Mouse (Mus musculus) bone marrow, adult 2 months (tissue): ENCODE data around the gene Gm16181. TPM values are rescaled to one million over a fixed set of nuclear protein-coding genes. Genes with fewer than 3 reads are reported as not detected.

Source experiments
- H3K27ac ChIP-seq: fragments of 200-500 bp; 2 replicates; pipeline ENCODE4 v1.5.1; 2012; ENCODE audit warnings: low read depth, mild to moderate bottlenecking, control low read depth, inconsistent platforms, low read length; ENCODE audit not compliant: control insufficient read depth, poor library complexity, insufficient read depth
- H3K4me1 ChIP-seq: fragments of 200-500 bp; 2 replicates; pipeline ENCODE4 v1.6.1; 2011; ENCODE audit warnings: low read length; ENCODE audit not compliant: control insufficient read depth, insufficient read depth
- H3K4me3 ChIP-seq: fragments of 200-500 bp; replicated peaks from 2 replicates; pipeline ENCODE3; 2011; ENCODE audit warnings: mild to moderate bottlenecking, low read depth, low read length, control low read depth; ENCODE audit not compliant: control insufficient read depth
- CTCF ChIP-seq: fragments of 200-500 bp; IDR thresholded peaks from 2 replicates; pipeline ENCODE4 v1.5.1; 2011; ENCODE audit warnings: low read length, control low read depth; ENCODE audit not compliant: control insufficient read depth, insufficient read depth
- POLR2A ChIP-seq: fragments of 200-500 bp; IDR thresholded peaks from 2 replicates; pipeline ENCODE4 v1.6.1; 2011; ENCODE audit warnings: low read depth, mild to moderate bottlenecking, control low read depth, low read length, borderline replicate concordance; ENCODE audit not compliant: control insufficient read depth
- WGBS: fragments of 180-500 bp; shearing (Covaris S2); methylation state at CpG from one replicate; pipeline ENCODE4 v1.1.7; 2018; 5-methylcytosine and 5-hydroxymethylcytosine counted together
- polyA plus RNA-seq: library from polyadenylated mRNA; stranded (reverse); fragments of >200 nt; gene quantifications from 2 replicates; pipeline ENCODE4 v1.2.4, GENCODE M21; 2011; ENCODE audit warnings: low replicate concordance; ENCODE audit not compliant: missing spikeins, insufficient read depth, insufficient read length

The Gm16181 gene
- polyA plus RNA-seq, 1 experiment, result not detected

DNA sequence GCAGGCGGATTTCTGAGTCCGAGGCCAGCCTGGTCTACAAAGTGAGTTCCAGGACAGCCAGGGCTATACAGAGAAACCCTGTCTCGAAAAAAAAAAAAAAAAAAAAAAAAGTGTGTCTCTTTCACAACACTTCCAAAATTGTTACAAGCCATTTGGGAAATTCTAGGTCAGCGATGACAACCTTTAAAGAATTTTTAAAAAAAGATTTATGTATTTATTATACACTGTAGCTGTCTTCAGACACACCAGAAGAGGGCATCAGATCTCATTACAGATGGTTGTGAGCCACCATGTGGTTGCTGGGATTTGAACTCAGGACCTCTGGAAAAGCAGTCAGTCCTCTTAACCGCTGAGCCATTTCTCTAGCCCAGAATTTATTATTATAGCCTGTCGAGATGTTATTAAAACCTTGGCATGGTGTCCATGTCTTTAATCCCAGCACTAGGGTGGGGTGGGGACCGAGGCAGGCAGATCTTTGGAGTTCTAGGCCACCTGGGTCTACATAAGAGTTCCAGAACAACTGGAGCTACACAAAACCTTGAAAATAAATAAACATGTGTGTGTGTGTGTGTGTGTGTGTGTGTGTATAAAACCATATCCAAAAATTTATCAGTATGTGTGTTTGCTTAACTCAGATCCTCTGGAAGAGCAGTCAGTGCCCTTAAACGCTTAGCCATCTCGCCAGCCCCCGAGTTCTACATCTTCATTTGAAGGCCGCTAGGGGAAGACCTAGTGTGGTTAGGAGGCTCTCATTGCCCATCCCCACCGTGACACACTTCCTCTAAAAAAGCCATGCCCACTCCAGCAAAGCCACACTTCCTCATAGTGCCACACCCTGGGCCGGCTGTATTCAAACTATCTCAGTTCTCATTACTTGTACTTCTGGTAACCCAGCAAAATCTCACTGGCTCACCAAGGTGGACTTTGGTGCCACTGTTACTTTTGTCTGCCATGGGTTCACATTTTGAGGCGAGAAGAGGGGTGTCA is 38.2 kb downstream of the Gm16181 start:
- peaks cover 6% of the 10 kb centered on the region for H3K4me1 ChIP-seq
- TF ChIP-seq CTCF, result peak; percentile 50; the same call in 1 of the 2 replicates
- TF ChIP-seq POLR2A, result no peak
- no peak overlapping the region for H3K4me3 ChIP-seq
- H3K27ac ChIP-seq, result peak overlapping the region; percentile 84
- 19% methylated on average over 14 of the region's 14 CpGs for WGBS

DNA sequence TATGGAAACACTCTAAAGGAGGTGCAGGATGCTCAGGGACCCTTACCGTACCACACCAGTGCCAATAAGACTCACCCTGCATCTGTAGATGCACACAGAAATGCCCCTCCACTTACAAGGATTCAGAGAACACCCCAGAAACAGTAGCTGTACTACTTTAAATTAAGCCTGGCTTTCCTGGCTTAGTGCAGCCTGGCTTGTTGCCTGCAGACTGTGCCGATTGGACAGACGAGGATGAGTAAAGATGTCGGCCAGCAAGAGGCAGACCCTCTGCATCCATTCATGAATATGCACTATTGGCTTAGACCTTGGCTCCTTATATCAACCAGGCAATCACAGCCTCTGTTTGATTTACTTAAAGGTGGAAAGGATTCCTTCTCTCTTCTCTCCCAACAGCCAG is 39.0 kb downstream of the Gm16181 start:
- H3K4me1 ChIP-seq, result peaks cover 6% of the 10 kb centered on the region
- TF ChIP-seq CTCF, result no peak
- no peak for TF ChIP-seq POLR2A
- peak overlapping the region; percentile 84 for H3K27ac ChIP-seq
- H3K4me3 ChIP-seq, result no peak overlapping the region
- 88% methylated on average over 4 of the region's 4 CpGs for WGBS

DNA sequence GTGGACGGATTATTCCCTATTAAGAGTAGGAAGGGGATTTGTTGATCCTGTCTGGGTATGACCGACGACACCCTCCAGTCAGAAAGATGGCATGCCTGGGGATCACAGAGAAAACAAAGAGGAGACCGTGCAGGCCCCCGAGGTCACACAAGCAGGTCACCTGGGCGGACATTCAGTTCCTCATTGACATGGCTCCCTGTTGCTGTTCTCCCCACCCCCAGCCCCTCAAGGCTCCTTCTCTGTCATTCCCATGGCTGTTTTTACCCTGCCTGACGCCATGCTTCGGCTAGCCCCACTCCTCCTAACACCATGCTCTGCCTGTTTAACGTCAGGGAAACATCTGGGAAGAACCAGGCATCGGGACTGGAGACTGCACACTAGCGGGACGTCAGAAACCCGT is 41.0 kb downstream of the Gm16181 start:
- Histone ChIP-seq H3K27ac (no peak overlapping the region), H3K4me3 (no peak overlapping the region), H3K4me1 (peaks cover 8% of the 10 kb centered on the region)
- TF ChIP-seq POLR2A, result no peak
- no peak for TF ChIP-seq CTCF
- WGBS, result 88% methylated on average over 13 of the region's 13 CpGs

DNA sequence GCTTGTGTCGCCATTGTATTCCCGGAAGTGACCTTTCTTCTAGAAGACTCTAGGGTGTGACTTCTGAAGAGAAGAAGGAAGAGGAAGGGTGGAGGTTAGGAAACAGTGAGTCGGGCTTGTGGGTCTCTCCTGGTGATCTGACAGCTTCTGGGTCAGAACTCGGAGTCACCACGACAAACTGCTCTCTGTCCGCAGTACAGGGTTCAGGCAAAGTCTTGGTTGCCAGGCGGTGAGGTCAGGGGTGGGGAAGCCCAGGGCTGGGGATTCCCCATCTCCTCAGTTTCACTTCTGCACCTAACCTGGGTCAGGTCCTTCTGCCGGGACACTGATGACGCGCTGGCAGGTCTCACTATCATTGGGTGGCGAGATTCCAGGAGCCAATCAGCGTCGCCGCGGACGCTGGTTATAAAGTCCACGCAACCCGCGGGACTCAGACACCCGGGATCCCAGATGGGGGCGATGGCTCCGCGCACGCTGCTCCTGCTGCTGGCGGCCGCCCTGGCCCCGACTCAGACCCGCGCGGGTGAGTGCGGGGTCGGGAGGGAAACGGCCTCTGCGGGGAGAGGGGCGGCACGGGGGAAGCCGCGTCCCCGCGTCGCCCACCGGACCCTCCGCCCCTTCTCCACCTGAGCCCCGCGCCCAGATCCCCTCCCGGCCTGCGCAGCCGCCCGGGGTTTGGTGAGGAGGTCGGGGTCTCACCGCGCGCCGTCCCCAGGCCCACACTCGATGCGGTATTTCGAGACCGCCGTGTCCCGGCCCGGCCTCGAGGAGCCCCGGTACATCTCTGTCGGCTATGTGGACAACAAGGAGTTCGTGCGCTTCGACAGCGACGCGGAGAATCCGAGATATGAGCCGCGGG is 42.3 kb downstream of the Gm16181 start, which contains the start of gene H2-D1:
H2-D1 (plus strand) TSS at position 67 of the 859 bp plus-strand sequence.
- H3K4me1 ChIP-seq, result peaks cover 6% of the 10 kb centered on the region
- TF ChIP-seq POLR2A, result peak; percentile 99
- no peak for TF ChIP-seq CTCF

DNA sequence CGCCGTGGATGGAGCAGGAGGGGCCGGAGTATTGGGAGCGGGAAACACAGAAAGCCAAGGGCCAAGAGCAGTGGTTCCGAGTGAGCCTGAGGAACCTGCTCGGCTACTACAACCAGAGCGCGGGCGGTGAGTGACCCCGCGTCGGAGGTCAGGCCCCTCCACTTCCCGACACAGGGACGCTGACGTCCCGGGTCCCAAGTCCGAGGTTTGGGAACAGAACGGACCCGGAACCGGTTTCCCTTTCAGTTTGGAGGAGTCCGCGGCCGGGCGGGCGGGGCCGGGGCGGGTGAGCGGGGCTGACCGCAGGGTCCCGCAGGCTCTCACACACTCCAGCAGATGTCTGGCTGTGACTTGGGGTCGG is 42.9 kb downstream of the Gm16181 start:
- Histone ChIP-seq H3K27ac (peak overlapping the region; percentile 87), H3K4me3 (peak overlapping the region; percentile 84), H3K4me1 (peaks cover 6% of the 10 kb centered on the region)
- WGBS, result 1% methylated on average over 31 of the region's 31 CpGs
- TF ChIP-seq POLR2A (no peak), CTCF (no peak)

More for the DNA sequence above, 42.3 kb downstream of the Gm16181 start, which contains the start of gene H2-D1:
- peak within 1 kb of the TSS; percentile 84 for H3K4me3 ChIP-seq
- under 1% methylated on average over 72 of the region's 73 CpGs for WGBS
- H3K27ac ChIP-seq, result peak within 1 kb of the TSS; percentile 87

DNA sequence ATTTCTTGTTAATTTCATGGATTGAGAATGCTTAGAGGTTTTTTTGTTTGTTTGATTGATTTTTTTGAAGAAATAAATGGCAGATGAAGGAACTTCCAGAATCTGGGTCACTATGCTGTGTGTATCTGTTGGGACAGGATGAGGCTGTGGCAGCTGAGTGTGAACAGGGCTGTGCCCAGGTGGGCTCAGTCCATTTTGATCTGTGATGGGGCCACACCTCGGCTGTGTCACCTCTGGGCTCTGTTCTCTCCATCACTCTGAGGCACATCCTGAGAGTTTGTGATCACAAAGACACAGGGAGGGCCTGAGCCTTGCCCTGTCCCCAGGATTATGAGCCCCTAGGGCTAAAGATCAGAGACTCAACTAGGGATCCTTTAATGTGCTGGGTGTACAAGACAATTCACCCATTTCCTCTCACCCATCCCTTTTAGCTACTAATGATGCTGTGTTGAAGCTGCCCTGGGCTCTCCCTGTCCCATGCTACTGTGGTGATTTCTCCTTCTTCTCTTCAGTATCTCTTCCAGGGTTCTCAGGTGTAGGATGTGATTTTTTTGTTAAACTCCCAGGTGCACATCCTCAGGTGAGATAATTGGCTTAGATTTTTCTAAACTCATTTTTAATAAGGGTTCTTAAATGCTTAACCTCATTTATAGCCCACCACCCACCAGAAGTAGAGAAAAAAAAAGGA is 46.9 kb downstream of the Gm16181 start:
- TF ChIP-seq POLR2A, result no peak
- H3K4me1 ChIP-seq, result peaks cover 3% of the 10 kb centered on the region; the same call in 1 of the 2 replicates
- WGBS, result 74% methylated on average over 1 of the region's 1 CpGs
- no peak overlapping the region for H3K4me3 ChIP-seq
- no peak overlapping the region for H3K27ac ChIP-seq

DNA sequence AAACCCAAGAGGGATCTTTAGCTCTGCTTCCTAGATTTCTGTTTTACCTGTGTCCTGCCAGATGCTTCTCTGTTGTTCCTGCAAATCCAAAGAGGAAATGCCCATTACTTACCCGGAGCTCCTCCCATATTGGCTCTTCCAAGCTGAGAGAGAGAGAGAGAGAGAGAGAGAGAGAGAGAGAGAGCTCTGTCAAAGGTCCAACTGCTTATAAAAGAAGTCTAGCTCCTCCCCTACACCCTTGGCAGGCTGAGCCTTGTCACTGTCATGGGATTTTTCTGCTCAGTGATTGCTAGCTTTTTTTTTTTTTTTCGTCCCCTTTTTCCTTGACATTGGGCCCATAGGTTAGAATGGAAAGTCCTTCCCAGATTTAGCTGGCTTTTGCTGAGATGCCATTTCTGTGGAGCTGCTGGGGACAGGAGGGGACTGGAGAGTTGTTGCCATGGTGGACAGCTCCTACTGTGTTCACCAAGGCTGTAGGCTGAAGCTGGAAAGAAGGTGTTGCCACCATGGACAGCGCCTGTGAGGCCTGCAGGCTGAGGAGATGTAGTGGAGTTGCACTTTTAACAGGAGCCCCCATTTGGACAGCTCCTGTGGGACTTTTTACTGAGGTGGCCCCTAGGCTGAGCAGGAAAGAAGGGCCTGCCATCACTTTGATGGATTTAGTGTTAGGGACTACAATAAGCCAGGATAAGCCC is 49.2 kb downstream of the Gm16181 start:
- TF ChIP-seq POLR2A, result no peak
- no peak for TF ChIP-seq CTCF
- H3K27ac ChIP-seq, result no peak overlapping the region
- H3K4me3 ChIP-seq, result no peak overlapping the region
- H3K4me1 ChIP-seq, result peaks cover 4% of the 10 kb centered on the region; the same call in 1 of the 2 replicates
- WGBS, result 54% methylated on average over 3 of the region's 3 CpGs
